Mouse (Mus musculus): ENCODE results near the gene Nptxr.

Nptxr gene

GRCm38 (mm10) chr15:79804352-79805071, at the start of gene Nptxr:
Gene Nptxr (minus strand): TSS chr15:79804766.
- peak; percentile 43 for DNase-seq (ENCODE audit: low spot score)

GRCm38 (mm10) chr15:79850143-79850542, 45.6 kb upstream of the Nptxr start:
- DNase-seq (ENCODE audit: low spot score): no peak

GRCm38 (mm10) chr15:79847100-79847499, 42.5 kb upstream of the Nptxr start:
- no peak for DNase-seq (ENCODE audit: low spot score)

GRCm38 (mm10) chr15:79845986-79846385, 41.4 kb upstream of the Nptxr start:
- DNase-seq (ENCODE audit: low spot score): no peak

GRCm38 (mm10) chr15:79842985-79843384, 38.4 kb upstream of the Nptxr start:
- DNase-seq (ENCODE audit: low spot score): no peak

- no peak for DNase-seq (ENCODE audit: low spot score)
These were observed 35.7 kb upstream of the Nptxr start for GRCm38 (mm10) chr15:79840281-79840680.

- no peak for DNase-seq (ENCODE audit: low spot score)
These were observed 30.3 kb upstream of the Nptxr start for GRCm38 (mm10) chr15:79834881-79835260.

GRCm38 (mm10) chr15:79834130-79834880, 29.7 kb upstream of the Nptxr start, which contains the start of the genes Npcd and Cbx6:
Gene Npcd (minus strand): TSS chr15:79834237.
Gene Cbx6 (minus strand): TSS chr15:79834688.
- peak; percentile 95 for DNase-seq (ENCODE audit: low spot score)

- no peak for DNase-seq (ENCODE audit: low spot score)
These were observed 28.9 kb upstream of the Nptxr start for GRCm38 (mm10) chr15:79833251-79834050.

- peak; percentile 73 for DNase-seq (ENCODE audit: low spot score)
These were observed 27.7 kb upstream of the Nptxr start for GRCm38 (mm10) chr15:79832064-79832900.

- peak; percentile 69 for DNase-seq (ENCODE audit: low spot score)
These were observed 25.8 kb upstream of the Nptxr start for GRCm38 (mm10) chr15:79830388-79830787.

GRCm38 (mm10) chr15:79829431-79829830, 24.9 kb upstream of the Nptxr start:
- DNase-seq (ENCODE audit: low spot score): no peak

- no peak for DNase-seq (ENCODE audit: low spot score)
These were observed 23.9 kb upstream of the Nptxr start for GRCm38 (mm10) chr15:79828366-79829035.

- DNase-seq (ENCODE audit: low spot score): no peak
These were observed 23.2 kb upstream of the Nptxr start for GRCm38 (mm10) chr15:79827778-79828210.

GRCm38 (mm10) chr15:79827061-79827777, 22.7 kb upstream of the Nptxr start:
- no peak for DNase-seq (ENCODE audit: low spot score)

GRCm38 (mm10) chr15:79826221-79826935, 21.8 kb upstream of the Nptxr start:
- no peak for DNase-seq (ENCODE audit: low spot score)

GRCm38 (mm10) chr15:79825146-79825825, 20.7 kb upstream of the Nptxr start:
- no peak for DNase-seq (ENCODE audit: low spot score)

- peak; percentile 56 for DNase-seq (ENCODE audit: low spot score)
These were observed 19.2 kb upstream of the Nptxr start for GRCm38 (mm10) chr15:79823588-79824280.

All from urinary bladder, postnatal 25 days (tissue).